Mouse (Mus musculus) forebrain, embryonic 16.5 days (tissue): ENCODE results near the gene Syngr4. TPM values are rescaled to one million over a fixed set of nuclear protein-coding genes. Genes with fewer than 3 reads are reported as not detected.
"Not testable (repeated sequence)": the region's sequence is repeated elsewhere in the genome, so short reads cannot be mapped to it uniquely, and the experiment has no call there.

ENCODE experiments used
- ATAC-seq: fragments of 200-750 bp; cut with Nextera tagmentation; 2 replicates; pipeline ENCODE4 v1.8.0; 2017; ENCODE audit warnings: mild to moderate bottlenecking, moderate library complexity
- H3K27ac ChIP-seq: fragments of 300-500 bp; sonication (generic); 2 replicates; pipeline ENCODE4 v1.5.1; 2014; ENCODE audit warnings: low read length, control low read depth
- H3K27me3 ChIP-seq: fragments of 300-500 bp; sonication (generic); replicated peaks from 2 replicates; pipeline ENCODE4 v1.6.1; 2014; ENCODE audit warnings: low read length; ENCODE audit not compliant: control insufficient read depth, insufficient read depth
- H3K36me3 ChIP-seq: fragments of 300-500 bp; sonication (generic); 2 replicates; pipeline ENCODE4 v1.6.1; 2014; ENCODE audit not compliant: control insufficient read depth, insufficient read depth
- H3K4me1 ChIP-seq: fragments of 300-500 bp; sonication (generic); replicated peaks from 2 replicates; pipeline ENCODE4 v1.6.1; 2014; ENCODE audit warnings: low read length; ENCODE audit not compliant: control insufficient read depth, insufficient read depth
- H3K4me2 ChIP-seq: fragments of 300-500 bp; sonication (generic); 2 replicates; pipeline ENCODE4 v1.6.1; 2014; ENCODE audit warnings: mild to moderate bottlenecking, low read length, control low read depth
- H3K4me3 ChIP-seq: fragments of 300-500 bp; sonication (generic); replicated peaks from 2 replicates; pipeline ENCODE4 v1.5.1; 2014; ENCODE audit warnings: mild to moderate bottlenecking, low read length, control low read depth
- H3K9ac ChIP-seq: fragments of 300-500 bp; sonication (generic); replicated peaks from 2 replicates; pipeline ENCODE4 v1.6.1; 2014; ENCODE audit warnings: low read depth, low read length, control low read depth
- H3K9me3 ChIP-seq: fragments of 300-500 bp; sonication (generic); 2 replicates; pipeline ENCODE4 v1.6.1; 2016; ENCODE audit warnings: low read length; ENCODE audit not compliant: control insufficient read depth
- WGBS: fragments of 180-500 bp; shearing (Covaris S2); extraction: QIAGEN DNeasy Blood & Tissue Kit; methylation state at CpG from one replicate; pipeline ENCODE4 v1.1.7; 2014; 5-methylcytosine and 5-hydroxymethylcytosine counted together
- polyA plus RNA-seq: library from polyadenylated mRNA; unstranded; fragments of >200 nt; fragmentation: Nextera tagmentation; extraction: Ambion mirVana; gene quantifications from 2 replicates; pipeline ENCODE4 v1.2.1, GENCODE M21; 2015

Syngr4 gene
- polyA plus RNA-seq, result 0.63 TPM in 1 of 2 replicates, not detected in the other

DNA sequence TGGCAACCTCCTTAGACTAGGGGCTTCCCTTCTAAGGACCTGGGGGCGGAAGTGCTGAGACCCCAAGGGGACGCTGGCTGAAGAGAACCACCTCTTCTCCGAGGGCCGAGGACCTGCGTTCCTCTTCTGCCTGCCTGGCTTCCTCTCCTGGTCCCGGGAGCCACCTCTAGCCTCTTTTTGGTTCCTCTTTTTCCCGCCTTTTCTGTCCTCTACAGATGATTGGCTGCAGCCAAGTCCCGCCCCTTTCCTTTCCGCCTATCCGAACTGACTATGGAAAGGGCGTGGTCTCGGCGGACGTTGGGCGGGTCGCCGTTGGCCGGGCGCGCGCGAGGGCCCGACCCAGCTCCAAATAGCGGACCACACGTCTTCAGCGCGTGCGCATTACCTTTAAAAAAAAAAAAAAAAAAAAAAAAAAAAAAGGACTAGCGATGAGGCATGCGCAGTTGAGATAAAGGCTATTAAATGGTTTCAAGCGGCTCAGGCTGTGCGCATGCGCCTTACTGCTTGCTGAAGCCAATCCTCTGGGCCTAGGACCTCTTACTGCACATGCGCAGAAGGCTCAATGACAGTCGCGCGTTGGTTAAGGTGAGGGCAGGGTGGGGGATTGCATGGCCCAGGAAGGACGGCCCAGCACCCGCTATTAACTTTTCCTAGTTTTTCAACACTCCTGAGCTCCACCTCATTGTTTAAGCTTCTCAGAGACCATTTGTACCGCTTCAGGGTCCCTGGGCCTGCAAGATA lies at the start of gene Syngr4, which contains the start of gene Tmem143:
Syngr4 (minus strand) TSS at position 198 of the 741 bp plus-strand sequence.
Tmem143 (plus strand) TSS at position 425 of the 741 bp plus-strand sequence.
- H3K9me3 ChIP-seq, result no peaks in the 10 kb centered on the region
- peak within 1 kb of the TSS; percentile 94 for H3K4me2 ChIP-seq
- peak within 1 kb of the TSS; percentile 70 for H3K9ac ChIP-seq
- 1% methylated on average over 40 of the region's 40 CpGs for WGBS
- no peaks in the 10 kb centered on the region for H3K36me3 ChIP-seq
- peak within 1 kb of the TSS; percentile 60 for H3K4me3 ChIP-seq
- peak; percentile 87 for ATAC-seq
- H3K27ac ChIP-seq, result peak within 1 kb of the TSS; percentile 73
- H3K4me1 ChIP-seq, result peaks cover 7% of the 10 kb centered on the region
- H3K27me3 ChIP-seq, result no peaks in the 10 kb centered on the region

DNA sequence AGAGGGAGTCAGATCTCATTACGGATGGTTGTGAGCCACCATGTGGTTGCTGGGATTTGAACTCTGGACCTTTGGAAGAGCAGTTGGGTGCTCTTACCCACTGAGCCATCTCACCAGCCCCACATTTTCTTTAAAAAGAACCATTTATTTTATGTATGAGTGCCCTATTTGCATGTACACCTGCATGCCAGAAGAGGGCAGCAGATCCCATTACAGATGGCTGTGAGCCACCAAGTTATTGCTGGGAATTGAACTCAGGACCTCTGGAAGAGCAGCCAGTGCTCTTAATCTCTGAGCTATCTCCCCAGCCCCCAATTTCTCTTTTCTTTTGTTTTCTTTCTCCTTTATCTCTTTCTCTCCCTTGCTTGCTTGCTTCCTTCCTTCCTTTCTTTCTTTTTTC lies 46.8 kb upstream of the Syngr4 start:
- not testable (repeated sequence) for H3K27ac ChIP-seq, H3K4me1 ChIP-seq, H3K4me3 ChIP-seq, H3K27me3 ChIP-seq, H3K4me2 ChIP-seq, ATAC-seq, H3K36me3 ChIP-seq, H3K9me3 ChIP-seq, H3K9ac ChIP-seq
- 83% methylated on average over 1 of the region's 1 CpGs for WGBS

DNA sequence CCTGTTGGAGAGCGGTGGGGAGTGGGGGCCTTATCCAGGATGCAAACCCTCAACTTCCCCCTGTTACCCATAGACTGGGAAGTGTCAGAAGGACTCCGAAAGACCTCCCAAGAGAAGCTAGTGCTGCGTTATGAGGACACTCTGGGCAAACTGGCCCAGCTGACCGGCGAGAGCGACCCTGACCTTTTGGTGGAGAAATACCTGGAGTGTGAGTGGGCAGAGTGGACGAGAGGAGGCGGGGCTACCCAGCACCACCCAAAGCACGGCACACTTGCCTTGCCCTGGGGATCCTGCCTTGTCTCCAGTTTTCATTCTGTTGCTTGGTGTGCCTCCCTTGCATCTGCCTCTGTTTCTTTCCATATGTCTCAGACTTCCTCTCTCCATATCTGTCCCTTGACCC lies 45.5 kb upstream of the Syngr4 start:
- H3K4me1 ChIP-seq, result no peaks in the 10 kb centered on the region
- 92% methylated on average over 8 of the region's 9 CpGs for WGBS
- H3K4me3 ChIP-seq, result no peak overlapping the region
- ATAC-seq, result no peak
- no peak overlapping the region for H3K27ac ChIP-seq
- no peak overlapping the region for H3K4me2 ChIP-seq
- H3K36me3 ChIP-seq, result no peaks in the 10 kb centered on the region
- H3K27me3 ChIP-seq, result no peaks in the 10 kb centered on the region
- H3K9me3 ChIP-seq, result no peaks in the 10 kb centered on the region
- H3K9ac ChIP-seq, result no peak overlapping the region

DNA sequence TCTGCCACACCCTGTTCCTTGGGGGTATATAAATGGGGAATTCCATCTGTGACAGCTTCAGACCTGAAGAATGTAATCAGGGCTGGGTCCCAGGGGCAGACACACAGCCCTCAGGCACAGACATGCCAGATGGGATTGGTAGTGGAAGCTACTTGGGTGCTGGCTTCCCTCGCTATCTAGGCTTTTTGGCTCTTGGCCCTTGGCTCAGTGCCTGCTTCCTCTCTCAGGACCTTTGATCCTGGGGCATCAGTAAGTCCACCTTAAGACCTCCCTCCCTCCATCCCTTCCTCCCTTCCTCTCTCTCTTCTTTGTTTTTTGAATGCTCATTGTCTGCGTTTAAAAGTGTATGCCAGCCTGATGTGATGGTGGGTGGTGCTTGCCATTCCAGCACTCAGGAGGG lies 43.3 kb upstream of the Syngr4 start:
- Histone ChIP-seq H3K9ac (no peak overlapping the region), H3K4me1 (no peaks in the 10 kb centered on the region), H3K27ac (no peak overlapping the region), H3K4me2 (no peak overlapping the region), H3K27me3 (no peaks in the 10 kb centered on the region), H3K4me3 (no peak overlapping the region), H3K9me3 (no peaks in the 10 kb centered on the region), H3K36me3 (no peaks in the 10 kb centered on the region)
- WGBS, result 54% methylated on average over 2 of the region's 2 CpGs
- ATAC-seq, result no peak

DNA sequence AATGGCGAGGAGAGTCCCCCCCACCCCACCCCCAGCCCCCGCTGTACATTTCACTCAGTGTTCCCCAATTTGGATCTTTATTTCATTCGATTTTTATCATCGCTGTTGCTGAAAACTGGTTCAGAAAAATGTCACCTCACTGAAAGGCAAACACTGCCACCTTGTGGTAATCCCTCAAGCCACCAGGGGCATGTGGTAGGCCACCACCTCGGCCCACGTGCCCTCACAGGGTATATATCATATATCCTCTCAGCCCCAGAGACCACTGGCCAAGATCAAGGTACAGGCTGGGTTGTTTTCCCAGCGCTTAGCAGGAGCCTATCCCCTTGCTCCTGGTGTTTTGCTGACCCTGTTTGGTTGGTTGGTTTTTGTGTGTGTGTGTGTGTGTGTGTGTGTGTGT lies 38.6 kb upstream of the Syngr4 start:
- ATAC-seq, result no peak
- Histone ChIP-seq H3K27me3 (no peaks in the 10 kb centered on the region), H3K4me2 (no peak overlapping the region), H3K27ac (no peak overlapping the region), H3K4me1 (no peaks in the 10 kb centered on the region), H3K36me3 (no peaks in the 10 kb centered on the region), H3K4me3 (no peak overlapping the region), H3K9me3 (0 out of 2 replicates have a peak, but pooled peaks cover 2% of the 10 kb centered on the region), H3K9ac (no peak overlapping the region)
- 25% methylated on average over 7 of the region's 7 CpGs for WGBS

DNA sequence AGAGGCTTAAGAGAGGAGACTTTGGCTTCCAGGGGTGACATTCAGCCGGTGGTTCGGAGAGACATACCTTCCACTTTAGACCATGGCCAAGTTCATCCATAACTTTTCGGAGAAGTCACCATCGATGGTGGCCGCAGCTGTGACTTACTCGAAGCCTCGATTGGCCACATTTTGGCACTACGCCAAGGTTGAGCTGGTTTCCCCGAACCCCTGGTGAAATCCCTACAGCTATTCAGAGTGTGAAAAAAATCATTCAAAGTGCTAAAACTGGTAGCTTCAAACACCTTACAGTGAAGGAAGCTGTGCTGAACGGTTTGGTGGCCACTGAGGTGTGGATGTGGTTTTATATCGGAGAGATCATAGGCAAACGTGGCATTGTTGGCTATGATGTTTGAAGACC lies 37.3 kb upstream of the Syngr4 start:
- H3K36me3 ChIP-seq, H3K4me1 ChIP-seq, H3K27ac ChIP-seq, ATAC-seq, H3K9ac ChIP-seq, H3K4me3 ChIP-seq, H3K4me2 ChIP-seq, H3K9me3 ChIP-seq, H3K27me3 ChIP-seq: not testable (repeated sequence)
- WGBS, result 93% methylated on average over 12 of the region's 12 CpGs

DNA sequence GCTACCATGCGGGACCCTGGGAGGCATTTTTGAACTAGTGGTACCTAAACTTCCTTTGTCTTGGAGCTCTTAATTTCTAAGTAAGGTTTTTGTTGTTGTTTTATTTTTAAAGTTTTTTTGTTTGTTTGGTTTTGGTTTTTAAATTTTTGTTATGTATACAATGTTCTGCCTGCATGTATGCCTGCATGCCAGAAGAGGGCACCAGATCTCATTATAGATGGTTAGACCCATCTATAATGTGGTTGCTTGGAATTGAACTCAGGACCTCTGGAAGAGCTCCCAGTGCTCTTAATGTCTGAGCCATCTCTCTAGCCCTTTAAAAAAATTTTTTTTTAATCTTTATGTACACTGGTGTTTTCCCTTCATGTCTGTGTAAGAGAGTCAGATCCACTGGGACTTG lies 33.2 kb upstream of the Syngr4 start:
- no peak overlapping the region for H3K4me2 ChIP-seq
- H3K36me3 ChIP-seq, result no peaks in the 10 kb centered on the region
- H3K4me1 ChIP-seq, result no peaks in the 10 kb centered on the region
- H3K4me3 ChIP-seq, result no peak overlapping the region
- 0 out of 2 replicates have a peak, but pooled peaks cover 2% of the 10 kb centered on the region for H3K27me3 ChIP-seq
- no peak for ATAC-seq
- 90% methylated on average over 1 of the region's 1 CpGs for WGBS
- H3K9ac ChIP-seq, result no peak overlapping the region
- H3K27ac ChIP-seq, result no peak overlapping the region
- 0 out of 2 replicates have a peak, but pooled peaks cover 2% of the 10 kb centered on the region for H3K9me3 ChIP-seq

DNA sequence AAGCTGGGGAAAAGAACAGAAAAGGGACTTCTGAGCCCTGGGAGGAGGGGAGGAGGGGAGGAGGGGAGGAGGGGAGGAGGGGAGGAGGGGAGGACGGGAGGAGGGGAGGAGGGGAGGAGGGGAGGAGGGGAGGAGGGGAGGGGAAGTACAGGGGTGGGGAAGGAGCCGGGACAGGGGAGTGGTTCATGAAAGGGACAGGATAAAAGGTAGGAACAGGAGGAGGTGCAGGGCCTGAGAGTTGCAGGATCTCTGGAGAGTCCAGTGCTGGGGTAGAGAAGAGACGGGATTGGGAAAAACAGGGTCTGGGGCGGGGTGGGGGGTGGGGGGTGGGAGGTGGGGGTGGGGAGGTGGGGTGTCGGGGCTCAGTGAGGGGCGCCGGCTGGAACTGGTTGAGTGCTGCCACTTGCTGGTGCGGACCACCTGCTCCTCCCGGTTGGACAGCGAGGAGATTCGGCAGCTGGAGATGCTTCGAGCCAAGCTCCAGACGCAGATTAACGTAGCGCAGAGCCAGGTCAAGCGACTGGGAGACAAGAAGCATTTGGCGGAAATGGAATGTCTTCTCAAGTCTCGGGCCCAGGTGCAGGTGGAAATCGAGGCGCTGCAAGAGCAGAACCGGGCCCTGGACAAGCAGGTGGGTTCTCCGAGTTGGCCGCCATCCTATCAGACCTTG lies 32.2 kb upstream of the Syngr4 start:
- WGBS, result 14% methylated on average over 20 of the region's 23 CpGs
- H3K27ac ChIP-seq, result no peak overlapping the region
- ATAC-seq, result no peak
- 0 out of 2 replicates have a peak, but pooled peaks cover 2% of the 10 kb centered on the region for H3K27me3 ChIP-seq
- H3K4me1 ChIP-seq, result 0 out of 2 replicates have a peak, but pooled peaks cover 3% of the 10 kb centered on the region
- peak overlapping the region; percentile 29; the same call in 1 of the 2 replicates for H3K4me2 ChIP-seq
- H3K4me3 ChIP-seq, result peak overlapping the region; percentile 19; the same call in 1 of the 2 replicates
- 0 out of 2 replicates have a peak, but pooled peaks cover 2% of the 10 kb centered on the region for H3K9me3 ChIP-seq
- H3K9ac ChIP-seq, result no peak overlapping the region
- no peaks in the 10 kb centered on the region for H3K36me3 ChIP-seq

DNA sequence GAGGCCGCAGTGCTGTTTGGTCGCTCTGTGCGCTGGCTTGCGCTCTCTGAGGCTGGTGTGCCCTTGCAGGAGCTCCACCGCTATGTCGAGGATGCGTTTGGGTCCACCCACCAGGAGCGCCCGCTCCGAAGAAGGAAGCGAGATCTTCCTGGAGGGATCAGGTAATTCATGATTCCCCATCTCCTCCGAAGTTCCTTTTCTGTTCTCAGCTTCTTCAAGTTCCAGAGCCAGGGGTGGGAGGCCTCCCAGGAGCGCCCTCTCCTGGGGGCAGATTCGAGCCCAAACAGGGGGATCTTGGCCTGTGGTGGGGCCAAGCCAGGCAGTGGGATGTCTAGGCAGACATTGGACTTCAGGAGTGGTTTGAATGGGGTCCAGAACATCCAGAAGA lies 27.9 kb upstream of the Syngr4 start:
- peak overlapping the region; percentile 10 for H3K4me3 ChIP-seq
- H3K9me3 ChIP-seq, result no peaks in the 10 kb centered on the region
- no peaks in the 10 kb centered on the region for H3K36me3 ChIP-seq
- peak overlapping the region; percentile 74 for H3K4me2 ChIP-seq
- peaks cover 10% of the 10 kb centered on the region for H3K4me1 ChIP-seq
- H3K27ac ChIP-seq, result no peak overlapping the region
- WGBS, result 12% methylated on average over 14 of the region's 14 CpGs
- no peak overlapping the region; the same call in 1 of the 2 replicates for H3K9ac ChIP-seq
- ATAC-seq, result no peak
- 0 out of 2 replicates have a peak, but pooled peaks cover 2% of the 10 kb centered on the region for H3K27me3 ChIP-seq
